Mouse (Mus musculus) intestine, postnatal 0 days (tissue): ENCODE data around the gene Nup54. TPM values are rescaled to one million over a fixed set of nuclear protein-coding genes. Genes with fewer than 3 reads are reported as not detected.

ENCODE experiments used
- ATAC-seq: fragments of 200-750 bp; cut with Nextera tagmentation; 2 replicates; pipeline ENCODE4 v1.8.0; 2017; ENCODE audit warnings: mild to moderate bottlenecking, moderate TSS enrichment, moderate library complexity
- H3K27ac ChIP-seq: fragments of 300-500 bp; sonication (generic); 2 replicates; pipeline ENCODE4 v1.5.1; 2014; ENCODE audit warnings: mild to moderate bottlenecking, low read depth, low read length, moderate library complexity
- H3K27me3 ChIP-seq: fragments of 300-500 bp; sonication (generic); replicated peaks from 2 replicates; pipeline ENCODE4 v1.6.1; 2014; ENCODE audit warnings: low read length, mixed read lengths; ENCODE audit not compliant: control insufficient read depth, insufficient read depth
- H3K36me3 ChIP-seq: fragments of 300-500 bp; sonication (generic); 2 replicates; pipeline ENCODE4 v1.6.1; 2014; ENCODE audit warnings: mild to moderate bottlenecking, moderate library complexity; ENCODE audit not compliant: control insufficient read depth, insufficient read depth
- H3K4me1 ChIP-seq: fragments of 300-500 bp; sonication (generic); replicated peaks from 2 replicates; pipeline ENCODE4 v1.6.1; 2014; ENCODE audit warnings: antibody characterized with exemption, low read length, mixed read lengths; ENCODE audit not compliant: control insufficient read depth, insufficient read depth
- H3K4me2 ChIP-seq: fragments of 300-500 bp; sonication (generic); replicated peaks from 2 replicates; pipeline ENCODE4 v1.6.1; 2014; ENCODE audit warnings: low read depth, mild to moderate bottlenecking, moderate library complexity
- H3K4me3 ChIP-seq: fragments of 300-500 bp; sonication (generic); 2 replicates; pipeline ENCODE4 v1.5.1; 2014; ENCODE audit warnings: low read depth, low read length
- H3K9ac ChIP-seq: fragments of 300-500 bp; sonication (generic); 2 replicates; pipeline ENCODE4 v1.6.1; 2014; ENCODE audit warnings: mild to moderate bottlenecking, low read depth, low read length
- H3K9me3 ChIP-seq: fragments of 300-500 bp; sonication (generic); 2 replicates; pipeline ENCODE4 v1.6.1; 2016; ENCODE audit warnings: mixed run types; ENCODE audit not compliant: control insufficient read depth
- CTCF ChIP-seq: sonication (generic); IDR thresholded peaks from 2 replicates; pipeline ENCODE4 v1.5.1; 2016; ENCODE audit warnings: low read depth, mild to moderate bottlenecking, control low read depth, antibody characterized with exemption, moderate library complexity
- WGBS: fragments of 180-500 bp; shearing (Covaris S2); extraction: QIAGEN DNeasy Blood & Tissue Kit; methylation state at CpG from one replicate; pipeline ENCODE4 v1.1.7; 2014; 5-methylcytosine and 5-hydroxymethylcytosine counted together
- polyA plus RNA-seq: library from polyadenylated mRNA; unstranded; fragments of >200 nt; fragmentation: Nextera tagmentation; extraction: Ambion mirVana; gene quantifications from 2 replicates; pipeline ENCODE4 v1.2.1, GENCODE M21; 2015

Gene Nup54
- polyA plus RNA-seq, 1 experiment from 2014 or later, result 16.4 TPM

GRCm38 (mm10) chr5:92424126-92424525 lies 10.9 kb downstream of the Nup54 start:
- TF ChIP-seq CTCF, result no peak
- 92% methylated on average over 11 of the region's 11 CpGs for WGBS

DNA sequence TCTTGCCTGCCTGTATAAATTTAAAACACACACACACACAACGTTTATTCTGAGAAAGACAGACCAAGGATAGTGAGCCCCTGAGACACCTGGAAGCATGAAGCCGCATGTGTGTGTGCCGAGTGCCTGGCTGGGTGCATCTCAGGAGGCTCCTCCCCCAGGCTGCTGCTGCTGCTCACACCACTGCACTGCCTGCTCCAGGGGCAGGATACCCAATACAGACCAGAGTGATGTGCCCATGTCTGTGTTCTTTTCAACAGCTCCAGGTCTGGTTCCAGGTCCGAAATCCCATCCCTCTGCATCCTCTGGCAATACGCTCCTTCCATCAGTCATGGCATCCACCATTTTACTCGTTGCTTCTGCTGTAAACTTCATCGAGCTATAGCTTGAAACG lies 21.0 kb downstream of the Nup54 start:
- peaks cover 41% of the 10 kb centered on the region for H3K36me3 ChIP-seq
- H3K4me2 ChIP-seq, result no peak overlapping the region
- H3K27me3 ChIP-seq, result no peaks in the 10 kb centered on the region
- 80% methylated on average over 8 of the region's 8 CpGs for WGBS
- no peak for ATAC-seq
- no peaks in the 10 kb centered on the region for H3K9me3 ChIP-seq
- H3K9ac ChIP-seq, result no peak overlapping the region
- no peak for TF ChIP-seq CTCF
- no peak overlapping the region for H3K4me3 ChIP-seq
- no peaks in the 10 kb centered on the region for H3K4me1 ChIP-seq
- no peak overlapping the region for H3K27ac ChIP-seq

More at GRCm38 (mm10) chr5:92424126-92424525, 10.9 kb downstream of the Nup54 start:
- no peaks in the 10 kb centered on the region for H3K4me1 ChIP-seq
- H3K4me2 ChIP-seq, result no peak overlapping the region
- H3K4me3 ChIP-seq, result no peak overlapping the region
- H3K9ac ChIP-seq, result no peak overlapping the region
- no peaks in the 10 kb centered on the region for H3K9me3 ChIP-seq
- peaks cover 64% of the 10 kb centered on the region for H3K36me3 ChIP-seq
- no peak overlapping the region for H3K27ac ChIP-seq
- no peaks in the 10 kb centered on the region for H3K27me3 ChIP-seq
- ATAC-seq, result no peak

GRCm38 (mm10) chr5:92413271-92413981 lies 21.6 kb downstream of the Nup54 start:
- Histone ChIP-seq H3K4me2 (no peak overlapping the region), H3K9me3 (no peaks in the 10 kb centered on the region), H3K4me3 (no peak overlapping the region), H3K4me1 (no peaks in the 10 kb centered on the region), H3K36me3 (peaks cover 37% of the 10 kb centered on the region), H3K27me3 (no peaks in the 10 kb centered on the region), H3K27ac (no peak overlapping the region), H3K9ac (no peak overlapping the region)
- TF ChIP-seq CTCF, result no peak
- WGBS, result 87% methylated on average over 11 of the region's 11 CpGs
- no peak for ATAC-seq

DNA sequence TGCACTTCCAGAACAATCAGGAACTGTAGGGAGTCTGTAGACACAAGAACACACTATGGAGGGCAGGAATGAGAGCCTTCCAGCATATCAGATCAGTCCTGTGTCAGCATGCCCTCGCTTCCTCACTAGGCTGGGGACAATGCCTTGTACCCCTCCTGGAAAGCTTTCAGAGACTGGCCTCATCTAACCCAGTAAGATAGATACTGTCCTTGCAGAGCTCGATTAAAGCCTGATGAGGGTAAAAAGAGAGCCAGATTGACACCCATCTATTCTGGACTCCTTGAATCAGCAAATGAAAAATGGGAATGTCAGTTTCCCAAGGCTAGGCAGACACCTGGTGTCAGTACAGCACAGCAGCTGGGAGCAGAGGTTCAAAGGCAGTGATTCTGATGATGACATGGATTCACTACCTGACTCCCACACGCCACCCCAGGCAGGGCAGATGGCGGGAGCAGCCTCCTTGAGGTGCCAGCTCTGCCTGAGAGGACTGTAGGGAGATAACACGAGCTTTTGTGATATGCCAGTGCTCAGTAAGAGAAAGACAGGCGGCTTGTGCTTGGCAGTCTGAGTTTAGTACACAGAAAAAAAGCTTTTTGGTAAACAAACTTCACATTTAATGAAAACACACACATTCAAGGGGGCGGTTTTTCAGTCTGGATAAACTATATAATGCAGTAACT lies 23.4 kb downstream of the Nup54 start:
- no peak for TF ChIP-seq CTCF
- Histone ChIP-seq H3K4me1 (no peaks in the 10 kb centered on the region), H3K36me3 (peaks cover 21% of the 10 kb centered on the region), H3K4me3 (no peak overlapping the region), H3K27ac (no peak overlapping the region), H3K9me3 (no peaks in the 10 kb centered on the region), H3K9ac (no peak overlapping the region), H3K27me3 (no peaks in the 10 kb centered on the region), H3K4me2 (no peak overlapping the region)
- no peak for ATAC-seq
- 69% methylated on average over 7 of the region's 7 CpGs for WGBS

- no peak overlapping the region for H3K4me3 ChIP-seq
- no peaks in the 10 kb centered on the region for H3K9me3 ChIP-seq
- H3K36me3 ChIP-seq, result peaks cover 14% of the 10 kb centered on the region; the same call in 1 of the 2 replicates
- TF ChIP-seq CTCF, result no peak
- H3K27me3 ChIP-seq, result no peaks in the 10 kb centered on the region
- WGBS, result 90% methylated on average over 5 of the region's 5 CpGs
- H3K27ac ChIP-seq, result no peak overlapping the region
- no peak overlapping the region for H3K9ac ChIP-seq
- no peaks in the 10 kb centered on the region for H3K4me1 ChIP-seq
- no peak for ATAC-seq
- no peak overlapping the region for H3K4me2 ChIP-seq
Observed at GRCm38 (mm10) chr5:92410486-92410885, 24.5 kb downstream of the Nup54 start.

DNA sequence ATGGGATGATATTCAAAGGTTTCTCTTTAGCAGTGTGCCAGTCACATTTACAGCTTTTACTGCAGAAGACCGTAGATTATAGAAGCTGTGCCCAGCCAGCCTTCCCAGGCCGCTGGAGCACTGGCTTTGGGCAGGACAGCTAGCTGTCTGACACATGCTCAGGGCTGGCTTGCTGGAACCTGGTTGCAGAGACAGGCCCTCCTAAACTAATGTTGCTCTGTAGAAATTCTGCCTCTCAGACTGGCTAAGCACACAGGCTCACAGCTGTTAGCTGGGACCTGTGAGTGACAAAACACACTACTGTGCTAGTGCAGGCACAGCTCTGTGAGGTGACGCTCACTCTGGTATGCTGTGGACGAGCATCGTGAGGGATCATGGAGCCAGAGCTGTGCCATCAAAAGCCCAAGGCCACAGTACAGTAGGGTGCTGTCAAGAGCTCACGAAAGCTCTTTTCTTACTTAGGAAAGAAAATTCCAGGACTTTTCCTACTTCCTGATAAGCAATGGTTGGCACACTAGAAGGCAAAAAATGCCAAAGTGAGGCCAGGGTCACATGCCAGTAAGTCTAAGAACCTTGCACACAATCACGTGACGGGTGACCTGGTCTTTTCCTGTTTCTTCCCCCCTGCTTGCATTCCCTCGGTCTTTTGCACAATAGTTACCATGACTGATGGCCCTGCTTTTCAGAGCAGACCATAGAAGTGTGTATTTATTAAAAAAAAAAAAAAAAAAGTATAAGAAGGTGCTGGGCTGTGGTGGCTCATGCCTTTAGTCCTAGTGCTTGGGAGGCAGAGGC lies 25.5 kb downstream of the Nup54 start:
- no peak overlapping the region for H3K9ac ChIP-seq
- no peak for TF ChIP-seq CTCF
- no peaks in the 10 kb centered on the region for H3K27me3 ChIP-seq
- no peaks in the 10 kb centered on the region for H3K4me1 ChIP-seq
- no peak overlapping the region for H3K27ac ChIP-seq
- H3K4me2 ChIP-seq, result no peak overlapping the region
- no peaks in the 10 kb centered on the region for H3K9me3 ChIP-seq
- no peak overlapping the region for H3K4me3 ChIP-seq
- no peak for ATAC-seq
- H3K36me3 ChIP-seq, result 0 out of 2 replicates have a peak, but pooled peaks cover 7% of the 10 kb centered on the region
- 78% methylated on average over 9 of the region's 9 CpGs for WGBS
